ENCODE assay signal across 10 mouse cellular contexts in the genomic region with DNA sequence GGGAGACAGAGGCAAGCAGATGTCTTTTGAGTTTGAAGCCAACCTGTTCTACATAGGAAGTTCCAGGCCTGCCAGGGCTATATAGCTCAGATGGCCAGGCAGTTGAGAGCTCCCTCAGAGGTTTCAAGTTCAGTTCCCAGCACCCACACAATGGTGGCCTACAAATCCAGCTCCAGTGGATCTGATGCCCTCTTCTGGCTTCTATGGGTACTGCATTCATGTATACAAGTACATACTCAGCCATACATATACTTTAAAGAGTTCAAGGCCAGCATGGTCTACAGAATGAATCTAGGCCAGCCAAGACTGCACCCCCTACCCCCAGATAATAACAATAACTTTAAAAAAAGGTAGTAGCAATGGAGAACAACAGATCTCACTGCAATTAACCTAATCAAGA. TPM values are rescaled to one million over a fixed set of nuclear protein-coding genes. Genes with fewer than 3 reads are reported as not detected.
DNase-seq lines count a peak whose midpoint lies in the region; ATAC-seq and TF ChIP-seq lines count a peak whose summit lies in the region.
"Had no signal": no experiment of that assay in that cellular context is flagged by ENCODE, and none has a peak within 500 bp of the region (broad histone marks: within the 10 kb centered on the region; RNA-seq: fewer than 3 reads in every experiment).

No protein-coding gene starts in this region.

- intact Hi-C loops in gastrocnemius, postnatal 14 days (cut with DNase I; ENCODE audit: low total_unique reads): loop anchor here (5.0 kb wide), 1 partner anchor 217 kb away; no protein-coding TSS in a partner anchor

- peak; percentile 75 for TF ChIP-seq CTCF in liver, embryonic 14.5 days (IDR thresholded peaks at IDR 0.05; ENCODE audit: low read depth)
- TF ChIP-seq CTCF in ES-Bruce4 (IDR thresholded peaks at IDR 0.05; ENCODE audit: low read depth, low read length): peak; percentile 36

- no peak overlapping the region for H3K4me2 ChIP-seq in liver, embryonic 14.5 days (ENCODE audit: low read depth)
- no peak overlapping the region for H3K4me2 ChIP-seq in liver, embryonic 12.5 days
- H3K4me2 ChIP-seq: hindbrain, embryonic 13.5 days had no signal

- H3K4me3 ChIP-seq in liver, embryonic 14.5 days (ENCODE audit: insufficient read depth in 1 of 2, low read depth in 2 of 2, low read length in 2 of 2): no peak overlapping the region
- H3K4me3 ChIP-seq in liver, embryonic 12.5 days: no peak overlapping the region
- no peak overlapping the region for H3K4me3 ChIP-seq in ES-Bruce4 (ENCODE audit: low read depth, low read length)
- H3K4me3 ChIP-seq: hindbrain, embryonic 13.5 days had no signal

- H3K27ac ChIP-seq in liver, embryonic 14.5 days: no peak overlapping the region
- H3K27ac ChIP-seq in liver, embryonic 12.5 days: no peak overlapping the region
- H3K27ac ChIP-seq in ES-Bruce4 (ENCODE audit: insufficient read depth, low read length): no peak overlapping the region
- H3K27ac ChIP-seq: hindbrain, embryonic 13.5 days had no signal

- no peaks in the 10 kb centered on the region for H3K4me1 ChIP-seq in liver, embryonic 14.5 days (replicated peaks; ENCODE audit: control insufficient read depth in 2 of 2, insufficient read depth in 2 of 2, low read length in 1 of 2)
- peaks cover 25% of the 10 kb centered on the region for H3K4me1 ChIP-seq in liver, embryonic 12.5 days
- H3K4me1 ChIP-seq in ES-Bruce4 (ENCODE audit: control insufficient read depth, insufficient read depth, low read length): no peaks in the 10 kb centered on the region

- H3K9me3 ChIP-seq in liver, embryonic 14.5 days (ENCODE audit: control insufficient read depth, low read length): no peaks in the 10 kb centered on the region
- peaks cover 9% of the 10 kb centered on the region for H3K9me3 ChIP-seq in liver, embryonic 12.5 days (replicated peaks)
- H3K9me3 ChIP-seq in ES-Bruce4 (replicated peaks; ENCODE audit: control insufficient read depth, insufficient read depth, low read length, poor library complexity, severe bottlenecking): no peaks in the 10 kb centered on the region

- H3K36me3 ChIP-seq in liver, embryonic 14.5 days (replicated peaks; ENCODE audit: control insufficient read depth, insufficient read depth, low read depth): peaks cover 12% of the 10 kb centered on the region
- H3K36me3 ChIP-seq in liver, embryonic 12.5 days: peaks cover 84% of the 10 kb centered on the region
- peaks cover 6% of the 10 kb centered on the region for H3K36me3 ChIP-seq in ES-Bruce4 (ENCODE audit: control insufficient read depth, insufficient read depth, low read length, poor library complexity, severe bottlenecking)

- no peak for ATAC-seq in liver, embryonic 14.5 days (ENCODE audit: insufficient read depth)
- ATAC-seq in liver, embryonic 12.5 days: no peak

- no peaks in the 10 kb centered on the region for H3K27me3 ChIP-seq in liver, embryonic 14.5 days (ENCODE audit: control insufficient read depth, insufficient read depth, low read length)
- H3K27me3 ChIP-seq in liver, embryonic 12.5 days (replicated peaks): no peaks in the 10 kb centered on the region
- H3K27me3 ChIP-seq in ES-Bruce4 (ENCODE audit: control insufficient read depth, insufficient read depth, low read length, poor library complexity, severe bottlenecking): no peaks in the 10 kb centered on the region
- H3K27me3 ChIP-seq: hindbrain, embryonic 13.5 days had no signal

- peak; percentile 68 for DNase-seq in embryo, embryonic 10.5 days (ENCODE audit: low spot score)
- no peak for DNase-seq in embryo, embryonic 11 days
- DNase-seq in liver, embryonic 14.5 days (ENCODE audit: low read depth in 3 of 3, low spot score in 3 of 3): no peak
- DNase-seq in naive thymus-derived CD4-positive, alpha-beta T cell, adult 2 months (ENCODE audit: low read depth): peak; percentile 75
- DNase-seq in right cerebral cortex, adult 18-20 months: no peak
- no peak for DNase-seq in gastrocnemius, postnatal 14 days
- DNase-seq: layer of hippocampus, postnatal 36 days had no signal

- TF ChIP-seq EP300 in liver, embryonic 14.5 days (IDR thresholded peaks at IDR 0.05; ENCODE audit: low read depth): no peak
- no peak for TF ChIP-seq EP300 in ES-Bruce4 (IDR thresholded peaks at IDR 0.05; ENCODE audit: insufficient read depth, low read depth, low read length)

- no peak overlapping the region for H3K9ac ChIP-seq in liver, embryonic 14.5 days (replicated peaks)
- H3K9ac ChIP-seq in liver, embryonic 12.5 days: no peak overlapping the region
- no peak overlapping the region for H3K9ac ChIP-seq in ES-Bruce4 (ENCODE audit: low read depth, poor library complexity, severe bottlenecking)
- H3K9ac ChIP-seq: hindbrain, embryonic 13.5 days had no signal

- no peak for TF ChIP-seq POLR2A in ES-Bruce4 (IDR thresholded peaks at IDR 0.05; ENCODE audit: insufficient read depth, low read length)

RNA-seq across cellular contexts. Expression of gene Srebf1, which starts 27.3 kb away (rescaled TPM):
- 38.8 and 45.7 TPM in 2 replicates for polyA plus RNA-seq in liver, embryonic 14.5 days (2012; rRNA removed)
- 37.6 and 49.6 TPM in 2 replicates for polyA plus RNA-seq in liver, embryonic 14.5 days (2014; fragmentation: Nextera tagmentation; extraction: Ambion mirVana)
- polyA plus RNA-seq in liver, embryonic 12.5 days (2016; fragmentation: Nextera tagmentation; extraction: Ambion mirVana): 45.7 and 50.9 TPM in 2 replicates
- 60.5 and 68.6 TPM in 2 replicates for polyA plus RNA-seq in ES-Bruce4 (2011; ENCODE audit: insufficient read depth, insufficient read length, low read depth, missing spikeins)
- total RNA-seq in gastrocnemius, postnatal 14 days (2021): 10 to 100 TPM; 20.9 to 24.5 TPM

Comparison
In these comparisons a context has a peak if more than half of its experiments do, and no peak if none do; other contexts are left out.
1. DNase-seq: peak in embryo, embryonic 10.5 days (single experiment) and naive thymus-derived CD4-positive, alpha-beta T cell, adult 2 months (single experiment); none in embryo, embryonic 11 days (single experiment), liver, embryonic 14.5 days (0 of 3), right cerebral cortex, adult 18-20 months (single experiment) and gastrocnemius, postnatal 14 days (single experiment).